Mouse (Mus musculus): ENCODE results near the gene Erv3. TPM values are rescaled to one million over a fixed set of nuclear protein-coding genes. Genes with fewer than 3 reads are reported as not detected.

Erv3 gene
- polyA plus RNA-seq, 1 experiment from 2014 or later: 0.04 TPM

Other genes starting within 250 kb of the Erv3 start
- 85.5 and 85.8 TPM in 2 replicates for gene Prnp, start 50.2 kb upstream of the Erv3 start, polyA plus RNA-seq (2015; fragmentation: Nextera tagmentation; extraction: Ambion mirVana)
- gene Prn, start 50.2 kb upstream of the Erv3 start, polyA plus RNA-seq (2015; fragmentation: Nextera tagmentation; extraction: Ambion mirVana): not detected in 2 replicates
- 48.0 and 50.5 TPM in 2 replicates for gene Prnd, start 91.1 kb upstream of the Erv3 start, polyA plus RNA-seq (2015; fragmentation: Nextera tagmentation; extraction: Ambion mirVana)
- 14.8 and 17.0 TPM in 2 replicates for gene Rassf2, start 170.5 kb upstream of the Erv3 start, polyA plus RNA-seq (2015; fragmentation: Nextera tagmentation; extraction: Ambion mirVana)